Mouse (Mus musculus) lung, postnatal 0 days (tissue): ENCODE measurements around the gene Wdpcp.

Experiments
- CTCF ChIP-seq: IDR thresholded peaks from 2 replicates; pipeline ENCODE4 v1.5.1; 2016; ENCODE audit warnings: antibody characterized with exemption, mild to moderate bottlenecking
- EP300 ChIP-seq: IDR thresholded peaks from 2 replicates; pipeline ENCODE4 v1.6.1; 2016; ENCODE audit warnings: antibody characterized with exemption, mild to moderate bottlenecking, control low read depth

DNA sequence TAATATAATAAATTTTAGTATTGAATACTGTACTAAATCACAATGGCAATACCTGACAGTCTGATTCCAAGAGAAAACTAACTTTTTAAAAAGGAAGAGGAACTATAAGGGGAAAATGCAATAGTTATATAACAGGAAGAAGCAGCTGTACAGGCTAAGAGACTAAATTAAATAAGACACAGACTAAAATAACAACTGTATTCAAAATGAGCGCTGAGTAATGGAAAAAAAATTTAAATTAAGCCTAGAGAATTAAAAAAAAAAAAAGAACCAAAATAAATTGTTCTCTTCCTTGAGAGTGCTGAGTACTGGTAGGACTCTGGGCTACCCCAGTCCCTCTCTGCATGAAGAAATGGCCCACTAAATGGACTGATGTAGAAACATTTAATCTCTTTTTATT, 4.3 kb upstream of the Wdpcp start:
- no peak for TF ChIP-seq CTCF
- TF ChIP-seq EP300, result no peak
